Comparison of ENCODE assay signal across 8 mouse cellular contexts in genomic region chr12:16589204-16589949, GRCm38 (mm10). TPM values are rescaled to one million over a fixed set of nuclear protein-coding genes. Genes with fewer than 3 reads are reported as not detected.
DNase-seq lines count a peak whose midpoint lies in the region; ATAC-seq and TF ChIP-seq lines count a peak whose summit lies in the region.

No protein-coding gene starts in this region.

- 0 out of 2 replicates have a peak, but pooled peaks have one; percentile 7 for TF ChIP-seq CTCF in midbrain, postnatal 0 days (IDR thresholded peaks at IDR 0.05)

- WGBS in embryonic facial prominence, embryonic 13.5 days = 1% methylated on average over 34 of the region's 36 CpGs
- WGBS in limb, embryonic 14.5 days = under 1% methylated on average over 21 of the region's 36 CpGs
- WGBS in midbrain, postnatal 0 days = under 1% methylated on average over 34 of the region's 36 CpGs

- H3K36me3 ChIP-seq in embryonic facial prominence, embryonic 13.5 days = no peaks in the 10 kb centered on the region
- H3K36me3 ChIP-seq in limb, embryonic 14.5 days (ENCODE audit: control insufficient read depth, insufficient read depth, low read length) = no peaks in the 10 kb centered on the region
- no peaks in the 10 kb centered on the region for H3K36me3 ChIP-seq in midbrain, postnatal 0 days (ENCODE audit: insufficient read depth, low read length)

- H3K27ac ChIP-seq in embryonic facial prominence, embryonic 13.5 days = peak overlapping the region; percentile 64; the same call in 1 of the 2 replicates
- H3K27ac ChIP-seq in limb, embryonic 14.5 days (replicated peaks; ENCODE audit: low read depth, low read length) = 0 out of 2 replicates have a peak overlapping the region, but pooled peaks have one; percentile 5
- H3K27ac ChIP-seq in midbrain, postnatal 0 days (ENCODE audit: low read depth, low read length) = peak overlapping the region; percentile 88

- peak overlapping the region; percentile 85 for H3K9ac ChIP-seq in embryonic facial prominence, embryonic 13.5 days
- peak overlapping the region; percentile 68 for H3K9ac ChIP-seq in limb, embryonic 14.5 days (ENCODE audit: low read depth, low read length, severe bottlenecking)
- H3K9ac ChIP-seq in midbrain, postnatal 0 days (replicated peaks; ENCODE audit: low read length, poor library complexity, severe bottlenecking) = peak overlapping the region; percentile 89

- H3K4me2 ChIP-seq in embryonic facial prominence, embryonic 13.5 days = peak overlapping the region; percentile 78
- peak overlapping the region; percentile 85 for H3K4me2 ChIP-seq in limb, embryonic 14.5 days (replicated peaks; ENCODE audit: low read depth, low read length, severe bottlenecking)
- peak overlapping the region; percentile 78 for H3K4me2 ChIP-seq in midbrain, postnatal 0 days (ENCODE audit: low read depth, low read length, poor library complexity, severe bottlenecking)

- peak; percentile 83 for ATAC-seq in embryonic facial prominence, embryonic 13.5 days (ENCODE audit: insufficient number of reproducible peaks, insufficient read depth, low FRiP score, low TSS enrichment, low read depth)
- ATAC-seq in limb, embryonic 14.5 days (ENCODE audit: low FRiP score, low read depth) = peak; percentile 89
- peak; percentile 89 for ATAC-seq in midbrain, postnatal 0 days (ENCODE audit: low FRiP score)

- H3K27me3 ChIP-seq in embryonic facial prominence, embryonic 13.5 days = no peaks in the 10 kb centered on the region
- H3K27me3 ChIP-seq in limb, embryonic 14.5 days (ENCODE audit: control insufficient read depth, insufficient read depth, low read length) = no peaks in the 10 kb centered on the region
- H3K27me3 ChIP-seq in midbrain, postnatal 0 days (ENCODE audit: insufficient read depth, low read length) = no peaks in the 10 kb centered on the region

- H3K4me1 ChIP-seq in embryonic facial prominence, embryonic 13.5 days = peaks cover 59% of the 10 kb centered on the region
- peaks cover 28% of the 10 kb centered on the region for H3K4me1 ChIP-seq in limb, embryonic 14.5 days (ENCODE audit: control insufficient read depth, insufficient read depth, low read length)
- peaks cover 20% of the 10 kb centered on the region for H3K4me1 ChIP-seq in midbrain, postnatal 0 days (ENCODE audit: insufficient read depth, low read length)

- peak; percentile 87 for DNase-seq in 3134 (ENCODE audit: extremely low read depth, insufficient read length, low spot score)
- DNase-seq in adrenal gland, postnatal 36 days = peak; percentile 95 to 97
- peak; percentile 89 for DNase-seq in heart, adult 8-10 months (ENCODE audit: low spot score)
- DNase-seq in kidney, adult 9 months = peak; percentile 95
- DNase-seq in limb, embryonic 14.5 days (ENCODE audit: low spot score) = peak; percentile 93
- DNase-seq in midbrain, postnatal 0 days (ENCODE audit: low spot score) = peak; percentile 96
- peak; percentile 78 to 84 for DNase-seq in spleen, postnatal 14 days (ENCODE audit: low spot score in 2 of 2)

- H3K4me3 ChIP-seq in embryonic facial prominence, embryonic 13.5 days = peak overlapping the region; percentile 79
- peak overlapping the region; percentile 56 for H3K4me3 ChIP-seq in limb, embryonic 14.5 days (replicated peaks; ENCODE audit: low read length)
- H3K4me3 ChIP-seq in midbrain, postnatal 0 days (ENCODE audit: low read depth, low read length) = peak overlapping the region; percentile 83

- H3K9me3 ChIP-seq in embryonic facial prominence, embryonic 13.5 days = no peaks in the 10 kb centered on the region
- no peaks in the 10 kb centered on the region for H3K9me3 ChIP-seq in limb, embryonic 14.5 days (ENCODE audit: control insufficient read depth, low read length)
- H3K9me3 ChIP-seq in midbrain, postnatal 0 days (ENCODE audit: low read length) = no peaks in the 10 kb centered on the region

- no peak for TF ChIP-seq POLR2A in limb, embryonic 14.5 days (IDR thresholded peaks at IDR 0.05; ENCODE audit: borderline replicate concordance, extremely low read depth, insufficient read depth, insufficient read length)

RNA-seq across cellular contexts. Expression of gene Lpin1, which starts 21.4 kb away (rescaled TPM):
- 100 to 1,000 TPM in 1 of 2 experiments, 10 to 100 TPM in 1; 71.8 to 110 TPM for total RNA-seq in adrenal gland, postnatal 36 days (2021)
- 5.9 and 7.7 TPM in 2 replicates for polyA plus RNA-seq in embryonic facial prominence, embryonic 13.5 days (2015; fragmentation: Nextera tagmentation; extraction: Ambion mirVana)
- total RNA-seq in heart, adult 8-10 months (2022) = 100 to 1,000 TPM; 152 to 176 (median 162) TPM
- 6.5 and 6.9 TPM in 2 replicates for polyA plus RNA-seq in limb, embryonic 14.5 days (2012; rRNA removed)
- 6.4 and 7.3 TPM in 2 replicates for polyA plus RNA-seq in limb, embryonic 14.5 days (2014; fragmentation: Nextera tagmentation; extraction: Ambion mirVana)
- 20.5 and 21.6 TPM in 2 replicates for total RNA-seq in midbrain, postnatal 0 days (2014; rRNA removed)
- polyA plus RNA-seq in midbrain, postnatal 0 days (2015; fragmentation: Nextera tagmentation; extraction: Ambion mirVana) = 11.6 and 12.1 TPM in 2 replicates

Comparison
In these comparisons a context has a peak if more than half of its experiments do, and no peak if none do; other contexts are left out.
1. Peak in every context shown above with its lines: DNase-seq, ATAC-seq, H3K4me3 ChIP-seq and H3K27ac ChIP-seq.
2. H3K27ac ChIP-seq: peak in every context shown above with its lines; median percentile 88 in midbrain, postnatal 0 days; 64 in embryonic facial prominence, embryonic 13.5 days; 5 in limb, embryonic 14.5 days.